Mouse (Mus musculus): ENCODE results near the gene Hs3st3b1.

GRCm38 (mm10) chr11:63953887-63954286 lies 31.8 kb upstream of the Hs3st3b1 start:
- TF ChIP-seq POLR2A (IDR thresholded peaks at IDR 0.05; ENCODE audit: borderline replicate concordance, control insufficient read depth, low read depth, low read length) (no peak), CTCF (IDR thresholded peaks at IDR 0.05; ENCODE audit: control insufficient read depth, insufficient read depth, low read length) (no peak)

Data from bone marrow, adult 2 months (tissue).